Mouse (Mus musculus) erythroid progenitor cell, adult 5-6 weeks (primary cell): ENCODE results near the gene Gm10377. TPM values are rescaled to one million over a fixed set of nuclear protein-coding genes. Genes with fewer than 3 reads are reported as not detected.
"Not testable (repeated sequence)": the region's sequence is repeated elsewhere in the genome, so short reads cannot be mapped to it uniquely, and the experiment has no call there.

Experiments
- ATAC-seq: replicated peaks from 2 replicates; pipeline ENCODE4 v1.8.0; 2016; ENCODE audit warnings: moderate number of reproducible peaks, mild to moderate bottlenecking, moderate TSS enrichment, inconsistent platforms; ENCODE audit not compliant: poor library complexity, low FRiP score, severe bottlenecking
- total RNA-seq, 2 experiments: library from RNA; stranded (forward) in 1 of 2; stranded (reverse) in 1 of 2; fragments of 150-400 nt in 1 of 2; fragments of 186-747, 209-891 nt in 1 of 2; gene quantifications; 2 replicates each; pipeline versions ENCODE4 v1.2.3 to v1.2.4; 2015 to 2017; ENCODE audit warnings: low replicate concordance in 2 of 2

The Gm10377 gene
- total RNA-seq (2015; ENCODE audit: low replicate concordance) (not detected in 2 replicates), total RNA-seq (2017; ENCODE audit: low replicate concordance) (not detected in 2 replicates)

DNA sequence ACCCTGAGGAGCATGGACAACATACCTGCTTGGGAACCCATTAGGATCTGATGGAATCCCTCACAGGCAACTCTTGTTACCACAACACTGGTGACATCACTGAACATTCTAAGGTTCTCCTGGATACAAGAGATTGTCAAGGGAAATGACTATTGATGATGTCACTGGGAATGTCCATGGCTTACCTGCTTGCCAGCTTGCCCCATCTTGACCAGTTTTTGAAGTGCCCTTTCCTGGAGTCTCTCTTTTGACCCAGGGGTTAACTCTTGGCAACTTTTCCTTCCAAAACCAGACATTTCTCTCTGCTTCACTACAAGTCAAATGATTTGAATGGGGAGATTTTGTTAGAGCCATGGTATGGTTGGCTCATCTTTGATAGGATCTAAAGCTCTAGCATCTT lies at the start of gene Gm10377:
Gm10377 (minus strand) TSS at position 101 of the 400 bp plus-strand sequence.
- ATAC-seq, result not testable (repeated sequence)

GRCm38 (mm10) chr14:42768721-42769120 lies 29.1 kb downstream of the Gm10377 start, which contains the start of gene Gm3015:
TSS of gene Gm3015 (minus strand) at chr14:42768821.
- not testable (repeated sequence) for ATAC-seq

Other genes starting within 250 kb of the Gm10377 start
- not detected in 2 replicates for gene Gm17124, start 198.1 kb downstream of the Gm10377 start, total RNA-seq (2015; ENCODE audit: low replicate concordance)
- not detected in 2 replicates for gene Gm17124, start 198.1 kb downstream of the Gm10377 start, total RNA-seq (2017; ENCODE audit: low replicate concordance)
- not detected in 2 replicates for gene Gm3633, start 156.1 kb downstream of the Gm10377 start, total RNA-seq (2015; ENCODE audit: low replicate concordance)
- not detected in 2 replicates for gene Gm3633, start 156.1 kb downstream of the Gm10377 start, total RNA-seq (2017; ENCODE audit: low replicate concordance)
- not detected in 2 replicates for gene Gm10378, start 142.0 kb downstream of the Gm10377 start, total RNA-seq (2015; ENCODE audit: low replicate concordance)
- gene Gm10378, start 142.0 kb downstream of the Gm10377 start, total RNA-seq (2017; ENCODE audit: low replicate concordance), result not detected in 2 replicates
- gene Gm3015, start 29.2 kb downstream of the Gm10377 start, total RNA-seq (2015; ENCODE audit: low replicate concordance), result not detected in 2 replicates
- not detected in 2 replicates for gene Gm3015, start 29.2 kb downstream of the Gm10377 start, total RNA-seq (2017; ENCODE audit: low replicate concordance)
- not detected in 2 replicates for gene Gm21977, start 55.5 kb upstream of the Gm10377 start, total RNA-seq (2015; ENCODE audit: low replicate concordance)
- gene Gm21977, start 55.5 kb upstream of the Gm10377 start, total RNA-seq (2017; ENCODE audit: low replicate concordance), result not detected in 2 replicates
- gene Gm8082, start 195.6 kb upstream of the Gm10377 start, total RNA-seq (2015; ENCODE audit: low replicate concordance), result not detected in 2 replicates
- gene Gm8082, start 195.6 kb upstream of the Gm10377 start, total RNA-seq (2017; ENCODE audit: low replicate concordance), result not detected in 2 replicates
- gene Gm10376, start 217.6 kb upstream of the Gm10377 start, total RNA-seq (2015; ENCODE audit: low replicate concordance), result not detected in 2 replicates
- not detected in 2 replicates for gene Gm10376, start 217.6 kb upstream of the Gm10377 start, total RNA-seq (2017; ENCODE audit: low replicate concordance)